Mouse (Mus musculus) lung, adult 2 months (tissue): ENCODE measurements around the gene L3mbtl1.
"Not testable (repeated sequence)": the region's sequence is repeated elsewhere in the genome, so short reads cannot be mapped to it uniquely, and the experiment has no call there.

Experiments used
- CTCF ChIP-seq: fragments of 200-500 bp; IDR thresholded peaks from 2 replicates; pipeline ENCODE4 v1.5.1; 2011; ENCODE audit warnings: mild to moderate bottlenecking, low read length, control low read depth; ENCODE audit not compliant: insufficient read depth
- POLR2A ChIP-seq: fragments of 200-500 bp; IDR thresholded peaks from 2 replicates; pipeline ENCODE4 v1.6.1; 2011; ENCODE audit warnings: low read depth, mild to moderate bottlenecking, control low read depth, low read length, borderline replicate concordance; ENCODE audit errors: extremely low read depth

DNA sequence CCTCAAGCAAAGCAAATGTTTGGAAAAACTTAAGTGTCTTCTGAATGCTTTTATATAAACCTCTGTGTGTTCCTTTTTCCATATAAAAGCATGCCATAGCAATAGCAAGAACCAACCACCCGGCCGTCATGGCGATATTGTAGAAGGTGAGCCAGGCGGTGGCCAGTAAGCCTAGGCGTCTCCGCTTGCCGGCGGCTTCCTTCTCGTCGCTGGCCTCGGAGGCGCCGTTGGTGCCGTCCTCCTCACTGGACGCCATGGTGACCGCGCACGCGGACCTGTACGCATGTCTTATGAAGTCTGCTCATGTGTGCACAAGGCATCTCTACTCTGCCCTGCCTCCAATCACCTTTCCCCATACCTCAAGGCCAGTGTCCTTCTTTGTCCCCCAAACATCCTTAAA lies 44.0 kb upstream of the L3mbtl1 start:
- not testable (repeated sequence) for TF ChIP-seq POLR2A, CTCF
